Mouse (Mus musculus) lung, postnatal 4 days (tissue): ENCODE results near the gene Gdpd1.

Experiments
- DNase-seq, 2 experiments: peaks; one replicate each; pipeline ENCODE4 v3.0.0; 2021

The Gdpd1 gene

DNA sequence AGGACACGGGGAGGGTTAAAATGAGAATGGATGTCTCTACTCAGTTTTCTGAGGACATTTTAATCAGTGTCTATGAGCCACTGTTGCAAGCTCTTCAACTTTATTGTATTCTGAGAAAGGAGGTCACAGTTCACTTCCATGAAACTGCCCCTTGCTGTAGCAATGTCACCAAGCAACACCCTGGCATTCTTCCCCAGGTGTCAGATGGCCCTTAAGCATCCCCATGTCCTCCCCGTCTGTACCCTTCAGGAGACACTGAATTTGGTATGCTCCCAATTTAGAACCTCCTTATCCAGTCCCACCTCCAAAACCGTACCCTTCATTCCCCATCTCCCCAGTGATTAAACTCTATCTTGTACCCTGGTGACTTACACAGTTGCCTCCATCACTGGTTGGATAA lies 88.9 kb downstream of the Gdpd1 start:
- no peak for DNase-seq
